Mouse (Mus musculus) megakaryocyte-erythroid progenitor cell, adult 5-6 weeks (primary cell): ENCODE data around the gene 4931428L18Rik. TPM values are rescaled to one million over a fixed set of nuclear protein-coding genes. Genes with fewer than 3 reads are reported as not detected.

Source experiments
- ATAC-seq: replicated peaks from 2 replicates; pipeline ENCODE4 v1.8.0; 2016; ENCODE audit warnings: mild to moderate bottlenecking, inconsistent platforms; ENCODE audit not compliant: severe bottlenecking, poor library complexity, low FRiP score, low TSS enrichment
- total RNA-seq, 2 experiments: library from RNA; stranded (forward) in 1 of 2; stranded (reverse) in 1 of 2; fragments of 200-1000, 215-1000 nt in 1 of 2; fragments of >200 nt in 1 of 2; fragmentation: Nextera tagmentation in 1 of 2; gene quantifications; 2 replicates each; pipeline ENCODE4 v1.2.3; 2014 to 2017

4931428L18Rik gene
- total RNA-seq, 2 experiments from 2014 or later, result not detected

DNA sequence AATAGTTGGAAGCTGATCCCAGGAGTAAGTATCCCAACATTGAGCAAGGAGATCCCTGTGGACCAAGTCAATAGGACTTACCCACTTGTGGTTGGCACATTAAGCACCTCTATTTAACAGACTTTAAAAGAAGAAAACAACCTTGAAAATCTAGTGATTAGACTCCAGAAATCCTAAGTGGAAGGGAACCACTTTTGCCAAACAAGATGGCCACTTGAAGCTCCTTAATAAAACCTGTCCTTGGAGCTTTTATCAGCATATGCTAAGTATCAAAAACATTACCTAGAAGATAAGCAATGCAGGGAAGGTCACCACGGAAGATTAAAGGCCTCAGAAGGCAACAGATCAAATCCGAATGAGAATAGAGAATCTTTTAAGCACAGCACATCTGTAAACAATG is 270.7 kb downstream of the 4931428L18Rik start:
- no peak for ATAC-seq

DNA sequence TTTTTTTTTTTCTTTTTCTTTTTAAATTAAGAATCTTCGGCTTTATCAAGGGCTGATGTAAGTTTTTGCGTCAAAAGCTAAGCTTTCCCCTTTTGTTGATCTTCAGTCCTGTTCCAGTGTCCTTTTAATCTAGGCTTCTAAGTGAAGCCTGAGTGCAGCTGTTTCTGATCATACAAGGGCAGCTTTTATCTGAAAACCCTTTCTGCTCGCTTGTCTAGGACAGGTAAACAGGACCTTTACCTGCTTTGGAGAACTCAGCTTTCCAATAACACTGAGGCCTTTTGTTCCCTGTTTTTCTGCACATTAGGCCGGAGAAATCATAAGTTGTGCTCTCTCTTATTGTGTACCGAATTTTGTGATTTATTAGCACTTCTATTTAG is 272.0 kb downstream of the 4931428L18Rik start:
- 0 out of 2 replicates have a peak, but pooled peaks have one; percentile 0 for ATAC-seq

DNA sequence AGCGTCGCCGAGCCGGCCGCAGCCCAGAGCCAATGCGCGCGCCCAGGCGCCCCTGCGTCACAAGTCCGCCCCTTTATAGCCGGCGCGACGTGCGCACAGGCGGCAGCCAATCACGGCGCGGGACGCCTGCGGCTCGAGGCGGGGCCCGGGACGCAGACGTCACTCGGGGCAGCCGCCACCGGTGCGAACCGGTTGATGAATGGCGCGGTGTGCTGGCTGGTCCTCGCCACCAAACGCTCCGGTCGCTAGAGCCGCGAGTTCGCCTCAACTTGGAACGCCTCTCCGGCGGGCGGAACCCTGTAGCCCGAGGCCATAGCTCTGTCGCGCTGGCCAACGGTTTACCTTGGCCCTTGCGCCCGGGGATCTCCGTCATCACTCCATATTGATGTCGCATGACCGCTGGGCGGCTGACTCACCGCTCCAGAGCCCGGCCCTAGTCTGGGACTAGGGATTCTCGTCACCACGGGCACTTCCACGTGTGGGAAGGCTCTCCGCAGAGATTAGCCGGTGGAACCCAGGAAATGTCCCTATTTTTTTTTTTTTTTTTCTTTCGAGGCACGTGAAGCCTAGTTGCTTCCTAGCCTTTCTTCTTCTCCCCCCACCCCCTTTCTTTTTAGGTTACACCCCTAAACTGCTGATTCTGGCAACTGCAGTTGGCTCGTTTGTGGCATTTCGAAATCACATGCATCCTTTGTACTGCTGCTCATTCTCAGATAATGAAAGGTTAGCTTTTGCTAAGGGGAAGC is 272.6 kb downstream of the 4931428L18Rik start:
- peak; percentile 92 for ATAC-seq

DNA sequence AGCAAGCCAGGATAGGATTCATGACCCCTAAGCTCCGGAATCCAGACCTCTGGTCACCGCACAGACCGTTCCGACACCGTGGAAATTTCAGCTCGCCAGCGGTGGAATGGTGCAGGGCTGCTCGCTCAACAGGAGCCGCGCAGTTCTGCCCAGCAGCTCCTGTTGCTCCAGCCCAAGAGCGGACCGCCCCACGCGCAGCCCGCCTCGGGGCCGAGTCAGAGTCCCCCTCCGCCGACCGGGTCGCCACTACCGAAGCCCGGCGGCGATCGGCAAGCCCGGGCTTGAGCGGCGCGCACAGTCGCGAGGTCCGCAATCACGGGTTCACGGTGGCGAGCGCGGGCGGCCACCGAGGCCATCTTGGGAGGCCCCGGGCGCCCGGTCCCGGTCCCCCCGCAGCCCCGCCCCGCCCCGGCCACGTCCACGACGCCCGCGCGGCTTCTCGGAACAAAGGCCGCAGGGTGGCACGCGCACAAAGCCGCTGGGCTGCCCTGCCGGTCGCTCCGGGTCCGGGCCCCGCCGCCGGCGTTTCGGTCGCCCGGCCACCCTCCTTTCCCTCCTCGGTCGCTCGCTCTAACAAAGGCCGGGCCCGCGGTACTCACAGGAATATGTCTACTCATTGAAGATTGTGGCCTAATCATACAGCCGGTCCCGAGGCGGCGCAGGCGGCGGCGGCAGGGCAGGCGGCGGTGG is 273.4 kb downstream of the 4931428L18Rik start:
- ATAC-seq, result peak; percentile 17

DNA sequence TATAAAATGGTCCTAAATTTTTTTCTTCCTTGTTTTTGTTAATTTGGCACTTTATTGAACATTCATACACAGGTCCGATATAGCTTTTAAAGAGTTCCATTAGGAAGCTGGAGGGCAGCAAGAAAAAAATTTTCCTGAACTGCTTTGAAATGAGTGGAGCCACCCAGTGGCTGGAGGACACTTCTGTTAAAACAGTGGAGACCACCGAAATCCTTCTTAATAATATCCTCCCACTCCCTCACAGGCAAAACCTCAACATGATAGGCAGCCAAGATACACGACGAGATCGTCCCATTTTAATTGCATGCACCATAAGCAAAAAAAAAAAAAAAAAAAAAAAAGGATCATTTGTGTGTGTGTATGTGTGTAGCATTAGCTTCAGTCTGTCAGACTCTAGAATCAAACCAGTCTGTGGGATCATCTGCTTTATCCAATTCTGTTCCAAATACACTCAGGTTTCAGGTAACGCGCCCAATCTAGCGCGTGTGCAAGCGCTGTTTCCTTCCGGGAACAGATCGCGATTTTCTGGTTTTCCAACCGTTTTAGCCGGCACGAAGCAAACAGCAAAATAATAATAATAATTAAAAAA is 274.0 kb downstream of the 4931428L18Rik start:
- peak; percentile 21; the same call in 1 of the 2 replicates for ATAC-seq

Other genes with a start within 250 kb of the 4931428L18Rik start
- gene AC153137.1, start 244.7 kb downstream of the 4931428L18Rik start, total RNA-seq (2014; fragmentation: Nextera tagmentation), result not detected in 2 replicates
- not detected in 2 replicates for gene AC153137.1, start 244.7 kb downstream of the 4931428L18Rik start, total RNA-seq (2017)
- not detected in 2 replicates for gene Lgsn, start 46.3 kb downstream of the 4931428L18Rik start, total RNA-seq (2014; fragmentation: Nextera tagmentation)
- not detected in 2 replicates for gene Lgsn, start 46.3 kb downstream of the 4931428L18Rik start, total RNA-seq (2017)
- not detected in 2 replicates for gene Pih1d3, start 154 bp upstream of the 4931428L18Rik start, total RNA-seq (2014; fragmentation: Nextera tagmentation)
- not detected in 2 replicates for gene Pih1d3, start 154 bp upstream of the 4931428L18Rik start, total RNA-seq (2017)